Mouse (Mus musculus) testis, postnatal 14 days (tissue): ENCODE results near the gene Foxn3.

Source experiments
- DNase-seq: peaks from one replicate; pipeline ENCODE4 v3.0.0; 2021; ENCODE audit warnings: low spot score

Foxn3 gene

GRCm38 (mm10) chr12:99526571-99527140 is 36.7 kb downstream of the Foxn3 start:
- DNase-seq, result no peak

- no peak for DNase-seq
Observed at GRCm38 (mm10) chr12:99522882-99523281, 40.5 kb downstream of the Foxn3 start.

GRCm38 (mm10) chr12:99519862-99520261 is 43.5 kb downstream of the Foxn3 start:
- DNase-seq, result no peak

GRCm38 (mm10) chr12:99519191-99519614 is 44.2 kb downstream of the Foxn3 start:
- peak; percentile 27 for DNase-seq

GRCm38 (mm10) chr12:99518640-99519039 is 44.7 kb downstream of the Foxn3 start:
- DNase-seq, result no peak

GRCm38 (mm10) chr12:99518126-99518525 is 45.3 kb downstream of the Foxn3 start:
- DNase-seq, result no peak

GRCm38 (mm10) chr12:99517296-99517695 is 46.1 kb downstream of the Foxn3 start:
- DNase-seq, result no peak

GRCm38 (mm10) chr12:99515481-99515880 is 47.9 kb downstream of the Foxn3 start:
- no peak for DNase-seq

- DNase-seq, result no peak
Observed at GRCm38 (mm10) chr12:99511644-99512043, 51.7 kb downstream of the Foxn3 start.

- no peak for DNase-seq
Observed at GRCm38 (mm10) chr12:99510759-99511158, 52.6 kb downstream of the Foxn3 start.

- DNase-seq, result no peak
Observed at GRCm38 (mm10) chr12:99502225-99502624, 61.2 kb downstream of the Foxn3 start.

GRCm38 (mm10) chr12:99498978-99499694 is 64.2 kb downstream of the Foxn3 start:
- DNase-seq, result no peak

- DNase-seq, result no peak
Observed at GRCm38 (mm10) chr12:99498189-99498977, 65.0 kb downstream of the Foxn3 start.

- DNase-seq, result no peak
Observed at GRCm38 (mm10) chr12:99496945-99497344, 66.4 kb downstream of the Foxn3 start.

- no peak for DNase-seq
Observed at GRCm38 (mm10) chr12:99490216-99490615, 73.2 kb downstream of the Foxn3 start.

- DNase-seq, result no peak
Observed at GRCm38 (mm10) chr12:99489001-99489592, 74.3 kb downstream of the Foxn3 start.

- DNase-seq, result no peak
Observed at GRCm38 (mm10) chr12:99480372-99480771, 83.0 kb downstream of the Foxn3 start.

- no peak for DNase-seq
Observed at GRCm38 (mm10) chr12:99474176-99474575, 89.2 kb downstream of the Foxn3 start.

- DNase-seq, result no peak
Observed at GRCm38 (mm10) chr12:99473406-99474133, 89.8 kb downstream of the Foxn3 start.

- no peak for DNase-seq
Observed at GRCm38 (mm10) chr12:99471431-99471830, 92.0 kb downstream of the Foxn3 start.

GRCm38 (mm10) chr12:99467884-99468311 is 95.5 kb downstream of the Foxn3 start:
- DNase-seq, result no peak
